Mouse (Mus musculus): ENCODE data around the gene Arhgap23. TPM values are rescaled to one million over a fixed set of nuclear protein-coding genes. Genes with fewer than 3 reads are reported as not detected.

The Arhgap23 gene
- polyA plus RNA-seq, 2 experiments from 2014 or later = not detected

- no peak for ATAC-seq
Measured at GRCm38 (mm10) chr11:97435808-97436491, 20.6 kb downstream of the Arhgap23 start.

GRCm38 (mm10) chr11:97437745-97438144 lies 22.4 kb downstream of the Arhgap23 start:
- ATAC-seq = no peak

GRCm38 (mm10) chr11:97438868-97439267 lies 23.5 kb downstream of the Arhgap23 start:
- no peak for ATAC-seq

- ATAC-seq = no peak
Measured at GRCm38 (mm10) chr11:97439935-97440334, 24.6 kb downstream of the Arhgap23 start.

GRCm38 (mm10) chr11:97440441-97440881 lies 25.1 kb downstream of the Arhgap23 start:
- no peak for ATAC-seq

- ATAC-seq = no peak
Measured at GRCm38 (mm10) chr11:97441036-97441657, 25.8 kb downstream of the Arhgap23 start.

- no peak for ATAC-seq
Measured at GRCm38 (mm10) chr11:97441658-97442125, 26.4 kb downstream of the Arhgap23 start.

- ATAC-seq = no peak
Measured at GRCm38 (mm10) chr11:97442891-97443675, 27.8 kb downstream of the Arhgap23 start.

GRCm38 (mm10) chr11:97445596-97445995 lies 30.3 kb downstream of the Arhgap23 start:
- no peak for ATAC-seq

GRCm38 (mm10) chr11:97445999-97446511 lies 30.7 kb downstream of the Arhgap23 start:
- no peak for ATAC-seq

- ATAC-seq = no peak
Measured at GRCm38 (mm10) chr11:97447979-97448378, 32.6 kb downstream of the Arhgap23 start.

GRCm38 (mm10) chr11:97448611-97449394 lies 33.5 kb downstream of the Arhgap23 start:
- ATAC-seq = no peak

GRCm38 (mm10) chr11:97449601-97450293 lies 34.4 kb downstream of the Arhgap23 start:
- no peak for ATAC-seq

- no peak for ATAC-seq
Measured at GRCm38 (mm10) chr11:97450305-97450922, 35.1 kb downstream of the Arhgap23 start.

GRCm38 (mm10) chr11:97451625-97452024 lies 36.3 kb downstream of the Arhgap23 start:
- no peak for ATAC-seq

- no peak for ATAC-seq
Measured at GRCm38 (mm10) chr11:97457120-97457519, 41.8 kb downstream of the Arhgap23 start.

GRCm38 (mm10) chr11:97461307-97461820 lies 46.0 kb downstream of the Arhgap23 start:
- no peak for ATAC-seq

GRCm38 (mm10) chr11:97462538-97462937 lies 47.2 kb downstream of the Arhgap23 start:
- ATAC-seq = no peak

- ATAC-seq = no peak
Measured at GRCm38 (mm10) chr11:97463166-97463565, 47.8 kb downstream of the Arhgap23 start.

- ATAC-seq = no peak
Measured at GRCm38 (mm10) chr11:97463991-97464390, 48.7 kb downstream of the Arhgap23 start.

GRCm38 (mm10) chr11:97465957-97466356 lies 50.6 kb downstream of the Arhgap23 start:
- ATAC-seq = no peak
